Mouse (Mus musculus) T-helper 17 cell (primary cell): ENCODE data around the gene 4933430I17Rik.

Source experiments
- in situ Hi-C, 2 experiments: fragments of 300-600 bp; cut with MboI, MseI; formaldehyde crosslinking; loops; 1 replicate in 1 of 2; 2 replicates in 1 of 2; pipeline ENCODE4 v1.15.1; 2025; ENCODE audit warnings: high pct_unique_total_duplicates in 2 of 2

4933430I17Rik gene

GRCm38 (mm10) chr4:62503374-62503970 lies 21.7 kb upstream of the 4933430I17Rik start, which contains the start of gene Hdhd3:
TSS of gene Hdhd3 (minus strand) at chr4:62503467.
- in situ Hi-C loops: no loop called here

DNA sequence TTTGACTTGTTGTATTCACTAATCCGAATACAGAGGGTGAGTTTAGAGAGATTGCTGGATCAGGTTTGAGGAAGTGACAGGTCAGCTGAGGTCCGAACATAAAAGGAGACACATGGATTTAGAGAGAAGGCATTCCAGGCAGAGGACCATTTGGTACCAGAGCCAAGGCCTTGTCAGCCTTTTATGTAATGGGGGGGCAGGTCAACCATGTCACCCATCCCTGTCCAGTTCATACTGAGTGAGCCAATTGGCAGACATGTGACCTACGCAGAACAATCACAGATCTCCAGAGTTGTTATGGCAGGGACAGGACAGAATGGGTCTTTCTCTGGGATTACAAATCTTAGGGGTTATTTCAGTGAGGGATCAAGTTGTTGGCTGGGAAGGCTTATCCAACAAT lies 19.2 kb upstream of the 4933430I17Rik start:
- in situ Hi-C loops: no loop called here

DNA sequence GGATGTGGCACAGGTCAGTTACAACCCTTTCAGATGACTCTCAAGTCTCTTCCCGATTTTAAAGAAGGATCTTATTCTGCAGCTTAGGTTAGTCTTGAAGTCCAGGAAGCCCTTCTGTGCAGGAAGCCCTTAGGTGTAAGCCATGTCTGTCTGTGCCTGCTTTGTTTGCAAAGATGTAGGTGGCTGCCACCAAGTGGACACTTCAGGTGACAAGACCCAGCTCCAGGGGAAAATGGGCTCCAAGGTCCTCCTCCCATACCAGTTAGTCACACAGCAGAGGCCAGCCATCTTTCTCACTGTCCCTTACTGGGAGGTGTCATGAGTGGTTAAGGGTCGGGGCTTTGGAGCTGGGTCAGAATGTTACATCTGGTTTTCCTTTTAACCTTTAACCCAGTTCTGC lies 18.4 kb upstream of the 4933430I17Rik start:
- in situ Hi-C loops: no loop called here

- in situ Hi-C loops: no loop called here
These were observed 16.3 kb upstream of the 4933430I17Rik start for GRCm38 (mm10) chr4:62508839-62509238.

DNA sequence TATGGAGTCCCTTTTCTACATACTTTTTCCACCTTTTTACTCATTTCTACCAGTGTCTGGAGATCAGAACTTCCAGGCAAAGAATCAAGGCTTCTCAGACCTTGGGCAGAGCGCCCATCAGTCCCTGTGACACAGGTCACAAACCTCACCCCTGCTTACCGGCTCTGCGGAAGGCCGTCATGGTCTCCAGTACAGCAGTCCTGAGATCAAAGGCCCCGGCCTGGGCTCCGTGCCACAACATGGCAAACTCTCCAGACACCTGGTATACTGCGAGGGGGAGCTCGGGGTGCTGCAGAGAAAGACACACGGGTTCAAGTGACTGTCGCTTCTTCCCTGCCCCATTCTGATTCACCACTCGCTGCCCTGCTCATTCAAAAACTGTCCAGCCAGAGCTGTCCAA lies 15.2 kb upstream of the 4933430I17Rik start:
- in situ Hi-C loops: no loop called here

DNA sequence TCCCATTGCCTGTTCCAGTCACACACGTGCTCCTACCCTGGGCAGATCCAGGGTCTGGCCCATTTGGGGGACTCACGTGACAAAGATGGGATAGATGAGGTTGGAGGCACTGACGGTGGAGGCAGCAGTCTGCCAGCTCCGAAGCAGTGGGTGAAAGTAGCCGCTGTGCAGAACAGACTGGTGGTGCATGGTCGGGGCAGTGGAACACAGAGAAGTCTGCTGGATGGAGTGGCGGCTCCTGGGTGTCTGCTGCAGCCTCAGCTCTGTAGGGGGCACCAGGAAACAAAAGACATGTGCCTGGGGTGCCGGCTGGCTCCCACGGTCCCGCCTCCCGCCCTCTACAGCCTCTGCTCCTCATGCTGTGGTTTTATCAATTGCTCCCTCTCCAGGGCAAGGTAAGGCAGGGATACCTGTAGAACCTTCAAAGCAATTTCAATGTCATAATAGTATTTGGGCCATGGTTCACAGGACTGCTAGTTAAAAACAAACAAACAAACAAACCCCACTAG lies 11.1 kb upstream of the 4933430I17Rik start:
- in situ Hi-C loops: no loop called here

- in situ Hi-C loops: no loop called here
These were observed 10.2 kb upstream of the 4933430I17Rik start for GRCm38 (mm10) chr4:62514995-62515394.

GRCm38 (mm10) chr4:62515490-62515889 lies 9.7 kb upstream of the 4933430I17Rik start:
- in situ Hi-C loops: no loop called here

DNA sequence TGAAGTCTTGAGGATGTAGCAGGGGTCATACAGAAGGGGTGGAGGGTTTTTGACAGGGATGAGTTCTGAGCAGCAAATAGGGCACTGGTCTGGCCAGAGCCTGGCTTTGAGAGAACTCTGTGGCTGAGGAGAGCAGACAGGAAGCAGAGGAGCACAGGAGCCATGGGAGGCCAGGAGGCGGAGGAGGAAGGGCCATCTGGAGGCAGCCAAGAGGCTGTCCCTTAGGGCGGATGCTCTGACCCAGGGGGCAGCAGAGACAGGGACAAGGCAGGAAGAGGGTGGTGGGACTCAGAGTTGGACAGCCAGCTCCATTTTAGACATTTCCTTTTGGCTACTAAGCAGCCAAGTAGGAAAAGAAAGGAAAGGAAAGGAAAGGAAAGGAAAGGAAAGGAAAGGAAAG lies 9.1 kb upstream of the 4933430I17Rik start:
- in situ Hi-C loops: no loop called here

DNA sequence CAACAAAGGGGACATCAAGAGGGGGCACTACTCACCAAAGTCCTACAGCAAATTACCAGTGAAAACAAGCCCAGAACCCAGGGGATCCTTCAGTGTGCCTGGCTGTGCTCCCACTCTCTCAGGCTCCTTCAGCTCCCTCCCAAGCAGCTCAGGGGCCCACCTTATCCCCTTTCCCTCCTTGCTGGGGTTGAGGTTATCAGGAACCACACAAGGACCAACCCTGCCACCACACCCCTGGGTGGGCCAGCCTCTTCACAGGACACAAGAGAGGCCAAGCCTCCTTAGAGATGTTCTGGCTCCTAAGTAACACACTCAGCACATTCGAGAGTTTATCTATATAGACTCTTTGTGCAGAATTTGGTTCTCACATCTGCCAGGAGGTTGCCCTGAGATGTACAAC lies 8.6 kb upstream of the 4933430I17Rik start:
- in situ Hi-C loops: no loop called here

DNA sequence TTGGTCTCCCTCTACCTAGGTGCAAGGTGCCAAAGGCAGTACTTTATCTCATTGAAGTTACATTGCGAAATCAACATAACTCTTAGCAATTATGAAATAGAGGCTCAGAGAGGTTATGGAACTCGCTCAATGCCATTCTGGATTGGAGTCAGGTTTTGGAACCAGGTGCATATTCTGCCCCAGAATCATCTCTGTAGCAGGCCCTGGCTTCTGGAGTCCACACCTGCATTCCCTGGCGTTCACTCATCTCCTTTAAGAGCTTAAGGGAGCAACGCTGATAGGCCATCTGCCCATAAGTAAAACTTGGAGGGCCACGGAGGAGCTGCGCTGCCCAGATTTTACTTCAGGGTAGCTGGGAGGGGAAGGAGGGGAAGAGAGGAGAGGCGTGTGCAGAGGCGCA lies 8.1 kb upstream of the 4933430I17Rik start:
- in situ Hi-C loops: no loop called here

- in situ Hi-C loops: no loop called here
These were observed 7.4 kb upstream of the 4933430I17Rik start for GRCm38 (mm10) chr4:62517538-62518415.

DNA sequence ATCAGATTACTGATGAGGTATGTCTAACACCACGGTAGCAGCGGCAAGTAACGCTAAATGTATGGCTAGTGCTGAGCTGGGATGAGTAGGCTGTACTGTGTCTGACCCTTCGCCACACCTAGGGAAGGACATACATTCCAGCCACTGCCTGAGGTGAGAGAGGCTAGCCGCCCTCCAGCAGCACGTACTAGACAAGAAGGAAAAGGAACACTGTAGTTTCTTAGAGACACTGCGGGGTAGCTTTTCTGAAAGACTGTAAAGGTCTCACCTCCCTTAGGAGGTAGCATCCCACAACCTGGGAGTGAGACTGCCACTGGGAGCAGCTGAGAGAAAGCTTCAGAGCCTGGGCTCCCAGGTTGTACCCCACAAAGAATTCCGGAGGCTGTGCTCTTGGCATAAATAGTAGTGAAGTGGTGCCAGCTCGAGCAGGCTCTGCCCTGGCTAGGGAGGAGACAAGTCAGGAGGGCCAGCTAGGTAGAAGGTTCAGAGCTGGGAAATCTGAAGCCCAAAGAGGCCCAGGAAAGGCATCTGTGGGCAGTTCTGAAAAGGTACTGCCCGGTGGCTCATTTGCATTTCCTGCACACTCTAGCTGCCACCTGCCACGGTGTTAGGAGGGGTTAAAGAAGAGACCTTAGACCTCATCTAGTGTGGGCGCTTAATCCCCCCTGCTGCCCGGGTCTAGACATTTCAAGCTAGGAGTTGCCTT lies 6.6 kb upstream of the 4933430I17Rik start:
- in situ Hi-C loops: no loop called here

GRCm38 (mm10) chr4:62519122-62519848 lies 5.9 kb upstream of the 4933430I17Rik start:
- in situ Hi-C loops: no loop called here

- in situ Hi-C loops: no loop called here
These were observed 5.3 kb upstream of the 4933430I17Rik start, which contains the start of gene Alad for GRCm38 (mm10) chr4:62519849-62520233. TSS of gene Alad (minus strand) at chr4:62519918.

DNA sequence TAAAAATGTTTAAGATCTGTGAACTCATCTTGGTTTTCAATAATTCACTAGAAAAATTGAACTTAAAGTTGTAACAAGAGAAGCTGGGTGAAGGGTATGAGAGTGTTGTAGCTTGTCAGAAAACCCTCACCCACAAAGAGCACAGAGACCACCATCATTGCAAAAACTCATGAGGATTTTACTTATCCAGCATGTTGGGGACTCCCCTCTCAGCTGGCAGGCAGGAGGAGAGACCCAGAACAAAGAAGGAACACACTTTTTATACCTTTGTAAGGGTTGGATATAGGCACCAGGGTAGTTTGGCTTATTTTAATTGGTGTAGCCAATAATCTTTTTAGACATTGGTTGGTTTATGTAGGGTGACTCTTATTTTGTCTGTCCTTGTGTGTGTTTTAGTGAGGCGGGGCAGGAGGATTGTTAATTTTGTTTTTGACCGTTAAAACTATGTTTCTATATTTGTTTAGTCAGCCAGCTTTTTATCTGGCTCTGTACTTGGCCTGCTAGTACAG lies 4.2 kb upstream of the 4933430I17Rik start:
- in situ Hi-C loops: no loop called here

GRCm38 (mm10) chr4:62525489-62525811 lies 281 bp downstream of the 4933430I17Rik start:
- in situ Hi-C loops: no loop called here

GRCm38 (mm10) chr4:62526256-62526655 lies 1.1 kb downstream of the 4933430I17Rik start:
- in situ Hi-C loops: no loop called here

DNA sequence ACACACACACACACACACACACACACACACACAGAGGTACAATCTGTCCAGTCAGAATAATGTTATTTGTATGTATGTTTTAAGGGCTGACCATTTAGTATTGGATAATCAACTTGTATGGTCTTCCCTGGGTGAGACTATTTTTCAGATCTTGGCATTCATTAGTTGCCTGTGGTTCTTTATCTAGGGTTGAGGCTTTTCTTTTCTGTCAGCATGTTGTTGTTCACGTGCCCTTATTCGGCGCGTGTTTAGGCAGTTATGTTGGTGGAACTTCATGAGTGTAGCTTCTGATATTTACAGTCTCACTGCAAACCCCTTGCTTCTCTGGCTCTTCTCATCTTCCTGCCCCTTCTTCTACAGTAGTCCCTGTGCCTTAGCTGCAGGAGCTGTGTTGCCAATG lies 2.5 kb downstream of the 4933430I17Rik start:
- in situ Hi-C loops: no loop called here

- in situ Hi-C loops: no loop called here
These were observed 8.6 kb downstream of the 4933430I17Rik start for GRCm38 (mm10) chr4:62533729-62534128.

GRCm38 (mm10) chr4:62541802-62542201 lies 16.6 kb downstream of the 4933430I17Rik start:
- in situ Hi-C loops: no loop called here
